Mouse (Mus musculus): ENCODE measurements at regions not wholly inside any gene's neighbourhood (a gene's known extent, or its start where the extent isn't known, plus 50 kb on each side); places are given as distances from the start of the nearest gene placed in this dataset.

DNA sequence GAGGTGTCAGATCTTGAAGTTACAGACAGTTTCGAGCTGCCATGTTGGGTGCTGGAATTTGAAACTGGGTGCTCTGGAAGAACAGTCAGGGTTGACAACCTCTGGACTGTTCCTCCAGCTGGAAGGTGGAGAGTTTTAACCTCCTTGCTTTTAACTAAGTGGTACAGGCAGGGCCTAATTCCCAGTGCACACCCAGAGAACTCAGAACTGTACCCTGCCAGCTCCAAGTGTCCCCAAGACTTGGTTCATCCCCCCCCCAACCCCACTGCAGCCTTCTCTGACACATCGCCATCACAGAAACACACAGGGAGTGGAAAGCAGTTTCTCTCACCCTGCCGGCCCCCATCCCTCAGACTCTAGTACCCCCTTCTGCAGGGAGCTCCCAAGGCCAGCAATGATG, 228.2 kb upstream of the Nfe2l3 start:
- no peak for TF ChIP-seq POLR2A (IDR thresholded peaks at IDR 0.05; ENCODE audit: borderline replicate concordance, extremely low read depth, low read depth, low read length)
- TF ChIP-seq CTCF (IDR thresholded peaks at IDR 0.05; ENCODE audit: insufficient read depth, low read length): no peak

Measured in lung, adult 2 months (tissue).